Mouse (Mus musculus): Measurements from ENCODE around the gene Hspb3. TPM values are rescaled to one million over a fixed set of nuclear protein-coding genes. Genes with fewer than 3 reads are reported as not detected.

The Hspb3 gene
- total RNA-seq, 2 experiments from 2014 or later, result 13.8 to 15.2 TPM

GRCm38 (mm10) chr13:113640944-113641597 lies 22.4 kb downstream of the Hspb3 start:
- no peak for DNase-seq
- intact Hi-C loops (cut with DNase I), result loop anchor here (2.0 to 5.0 kb wide), 2 partner anchors 224 to 369 kb away; no protein-coding TSS in a partner anchor

GRCm38 (mm10) chr13:113638914-113639313 lies 24.6 kb downstream of the Hspb3 start:
- intact Hi-C loops (cut with DNase I), result loop anchor here (1.0 kb wide), 1 partner anchor 30 kb away; no protein-coding TSS in a partner anchor
- no peak for DNase-seq

- intact Hi-C loops (cut with DNase I), result no loop called here
- no peak for DNase-seq
Measured at GRCm38 (mm10) chr13:113635799-113636222, 27.7 kb downstream of the Hspb3 start.

- intact Hi-C loops (cut with DNase I), result no loop called here
- no peak for DNase-seq
Measured at GRCm38 (mm10) chr13:113634732-113635481, 28.6 kb downstream of the Hspb3 start.

- DNase-seq, result no peak
- intact Hi-C loops (cut with DNase I), result no loop called here
Measured at GRCm38 (mm10) chr13:113632506-113632905, 31.0 kb downstream of the Hspb3 start.

- no peak for DNase-seq
- intact Hi-C loops (cut with DNase I), result no loop called here
Measured at GRCm38 (mm10) chr13:113627601-113628000, 35.9 kb downstream of the Hspb3 start.

- DNase-seq, result peak in 1 of 2 experiments; percentile 3
- intact Hi-C loops (cut with DNase I), result no loop called here
Measured at GRCm38 (mm10) chr13:113622865-113623255, 40.6 kb downstream of the Hspb3 start.

- intact Hi-C loops (cut with DNase I), result no loop called here
- peak in 1 of 2 experiments; percentile 24 for DNase-seq
Measured at GRCm38 (mm10) chr13:113622122-113622864, 41.2 kb downstream of the Hspb3 start.

GRCm38 (mm10) chr13:113619003-113619402 lies 44.5 kb downstream of the Hspb3 start:
- no peak for DNase-seq
- intact Hi-C loops (cut with DNase I), result loop anchor here (5.0 kb wide), 5 partner anchors 37 to 352 kb away; no protein-coding TSS in a partner anchor

GRCm38 (mm10) chr13:113617891-113618823 lies 45.3 kb downstream of the Hspb3 start, which contains the start of gene Snx18:
TSS of gene Snx18 (minus strand) at chr13:113618564.
- intact Hi-C loops (cut with DNase I), result loop anchor here (1.0 to 5.0 kb wide), 9 partner anchors 25 to 572 kb away; partner anchors contain the start of gene Gpx8
- peak; percentile 91 to 92 for DNase-seq

- peak in 1 of 2 experiments; percentile 40 for DNase-seq
- intact Hi-C loops (cut with DNase I), result loop anchor here (2.0 to 5.0 kb wide), 6 partner anchors 25 to 350 kb away; no protein-coding TSS in a partner anchor
Measured at GRCm38 (mm10) chr13:113617338-113617890, 46.1 kb downstream of the Hspb3 start.

- intact Hi-C loops (cut with DNase I), result loop anchor here (2.0 to 5.0 kb wide), 6 partner anchors 24 to 350 kb away; no protein-coding TSS in a partner anchor
- DNase-seq, result peak; percentile 39 to 63
Measured at GRCm38 (mm10) chr13:113616751-113617337, 46.6 kb downstream of the Hspb3 start.

GRCm38 (mm10) chr13:113615971-113616671 lies 47.4 kb downstream of the Hspb3 start:
- DNase-seq, result peak; percentile 38 to 65
- intact Hi-C loops (cut with DNase I), result loop anchor here (2.0 to 5.0 kb wide), 6 partner anchors 23 to 349 kb away; no protein-coding TSS in a partner anchor

GRCm38 (mm10) chr13:113615546-113615941 lies 47.9 kb downstream of the Hspb3 start:
- intact Hi-C loops (cut with DNase I), result loop anchor here (5.0 kb wide), 5 partner anchors 33 to 348 kb away; no protein-coding TSS in a partner anchor
- DNase-seq, result peak; percentile 50 to 61

GRCm38 (mm10) chr13:113614635-113615545 lies 48.6 kb downstream of the Hspb3 start:
- intact Hi-C loops (cut with DNase I), result loop anchor here (5.0 kb wide), 5 partner anchors 33 to 348 kb away; no protein-coding TSS in a partner anchor
- DNase-seq, result peak; percentile 83 to 85

- DNase-seq, result peak in 1 of 2 experiments; percentile 42
- intact Hi-C loops (cut with DNase I), result no loop called here
Measured at GRCm38 (mm10) chr13:113613882-113614281, 49.6 kb downstream of the Hspb3 start.

- intact Hi-C loops (cut with DNase I), result no loop called here
- peak in 1 of 2 experiments; percentile 50 for DNase-seq
Measured at GRCm38 (mm10) chr13:113613341-113613740, 50.1 kb downstream of the Hspb3 start.
